In the genomic region with DNA sequence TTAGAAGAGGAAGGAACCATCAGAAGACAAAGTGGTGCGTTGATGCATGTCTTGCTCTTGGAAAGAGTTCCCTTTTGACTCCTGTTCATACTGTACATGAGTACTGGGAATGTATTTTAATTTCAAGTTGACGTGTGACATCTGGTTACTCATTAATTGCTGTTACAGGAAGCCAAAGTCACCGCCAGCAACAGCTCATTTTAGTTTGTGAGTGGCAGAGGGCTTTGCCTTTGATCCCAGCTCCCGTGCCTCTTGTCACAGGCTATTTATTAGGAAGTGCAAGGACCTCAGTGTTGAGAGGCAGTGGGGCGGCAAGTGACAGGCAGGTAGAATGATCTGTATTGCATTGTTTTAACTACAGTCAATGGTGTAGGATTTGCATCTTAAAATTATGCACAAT, we compare ENCODE assay signal across 16 mouse cellular contexts. TPM values are rescaled to one million over a fixed set of nuclear protein-coding genes. Genes with fewer than 3 reads are reported as not detected.
DNase-seq lines count a peak whose midpoint lies in the region; ATAC-seq and TF ChIP-seq lines count a peak whose summit lies in the region.
"Had no signal": no experiment of that assay in that cellular context is flagged by ENCODE, and none has a peak within 500 bp of the region (broad histone marks: within the 10 kb centered on the region; RNA-seq: fewer than 3 reads in every experiment).

No protein-coding gene starts in this region.

- 48% methylated on average over 5 of the region's 5 CpGs for WGBS in heart, embryonic 13.5 days
- whole genome bisulfite sequencing in midbrain, embryonic 15.5 days, result 50% methylated on average over 5 of the region's 5 CpGs
- WGBS in midbrain, embryonic 10.5 days, result 68% methylated on average over 5 of the region's 5 CpGs
- 8% methylated on average over 5 of the region's 5 CpGs for WGBS in kidney, postnatal 0 days
- 37% methylated on average over 5 of the region's 5 CpGs for WGBS in stomach, postnatal 0 days

- no peak for ATAC-seq in heart, embryonic 13.5 days (ENCODE audit: extremely low read depth, insufficient number of reproducible peaks, low FRiP score, low TSS enrichment)
- peak; percentile 50 for ATAC-seq in midbrain, embryonic 15.5 days (replicated peaks)
- ATAC-seq in kidney, postnatal 0 days (replicated peaks; ENCODE audit: low FRiP score, low read depth), result peak; percentile 70
- ATAC-seq in stomach, postnatal 0 days (ENCODE audit: low FRiP score, low TSS enrichment), result no peak

- H3K36me3 ChIP-seq in heart, embryonic 13.5 days, result no peaks in the 10 kb centered on the region
- no peaks in the 10 kb centered on the region for H3K36me3 ChIP-seq in midbrain, embryonic 15.5 days (replicated peaks)
- H3K36me3 ChIP-seq in midbrain, embryonic 10.5 days, result no peaks in the 10 kb centered on the region
- H3K36me3 ChIP-seq in kidney, postnatal 0 days (ENCODE audit: insufficient read depth, low read length), result no peaks in the 10 kb centered on the region
- H3K36me3 ChIP-seq in stomach, postnatal 0 days (ENCODE audit: control insufficient read depth, insufficient read depth, low read length), result no peaks in the 10 kb centered on the region

- peaks cover 11% of the 10 kb centered on the region; the same call in 1 of the 2 replicates for H3K4me1 ChIP-seq in heart, embryonic 13.5 days
- H3K4me1 ChIP-seq in midbrain, embryonic 15.5 days, result no peaks in the 10 kb centered on the region
- no peaks in the 10 kb centered on the region for H3K4me1 ChIP-seq in midbrain, embryonic 10.5 days
- H3K4me1 ChIP-seq in kidney, postnatal 0 days (replicated peaks; ENCODE audit: insufficient read depth, low read length), result peaks cover 6% of the 10 kb centered on the region; the same call in 1 of the 2 replicates
- no peaks in the 10 kb centered on the region for H3K4me1 ChIP-seq in stomach, postnatal 0 days (replicated peaks; ENCODE audit: control insufficient read depth, insufficient read depth)

- no peak overlapping the region for H3K4me3 ChIP-seq in heart, embryonic 13.5 days
- no peak overlapping the region for H3K4me3 ChIP-seq in midbrain, embryonic 15.5 days
- no peak overlapping the region for H3K4me3 ChIP-seq in midbrain, embryonic 10.5 days
- no peak overlapping the region for H3K4me3 ChIP-seq in kidney, postnatal 0 days (replicated peaks; ENCODE audit: low read depth, low read length)
- H3K4me3 ChIP-seq in stomach, postnatal 0 days (ENCODE audit: low read depth, low read length), result no peak overlapping the region

- no peak overlapping the region for H3K9ac ChIP-seq in heart, embryonic 13.5 days
- H3K9ac ChIP-seq in midbrain, embryonic 15.5 days, result no peak overlapping the region
- no peak overlapping the region for H3K9ac ChIP-seq in kidney, postnatal 0 days (ENCODE audit: low read depth, low read length)
- H3K9ac ChIP-seq in stomach, postnatal 0 days (ENCODE audit: low read length), result no peak overlapping the region

- H3K9me3 ChIP-seq in heart, embryonic 13.5 days, result no peaks in the 10 kb centered on the region
- no peaks in the 10 kb centered on the region for H3K9me3 ChIP-seq in midbrain, embryonic 15.5 days
- no peaks in the 10 kb centered on the region for H3K9me3 ChIP-seq in midbrain, embryonic 10.5 days (replicated peaks)
- H3K9me3 ChIP-seq in kidney, postnatal 0 days (replicated peaks; ENCODE audit: low read length), result no peaks in the 10 kb centered on the region
- no peaks in the 10 kb centered on the region for H3K9me3 ChIP-seq in stomach, postnatal 0 days (ENCODE audit: control insufficient read depth, low read length)

- H3K4me2 ChIP-seq in heart, embryonic 13.5 days, result no peak overlapping the region
- no peak overlapping the region for H3K4me2 ChIP-seq in midbrain, embryonic 15.5 days
- H3K4me2 ChIP-seq in kidney, postnatal 0 days (ENCODE audit: low read length), result 0 out of 2 replicates have a peak overlapping the region, but pooled peaks have one; percentile 2
- H3K4me2 ChIP-seq in stomach, postnatal 0 days (replicated peaks; ENCODE audit: low read depth), result no peak overlapping the region

- TF ChIP-seq EP300 in stomach, postnatal 0 days (optimal IDR thresholded peaks at IDR 0.05), result no peak

- DNase-seq in heart, adult 8-10 months (ENCODE audit: low spot score), result no peak
- DNase-seq in midbrain, embryonic 10.5 days (ENCODE audit: low spot score), result no peak
- DNase-seq in kidney, postnatal 0 days (ENCODE audit: low spot score), result peak; percentile 87
- DNase-seq in stomach, postnatal 0 days (ENCODE audit: low spot score), result peak; percentile 21
- DNase-seq in cerebellum, postnatal 14 days, result no peak
- DNase-seq in layer of hippocampus, adult 8-10 months (ENCODE audit: low spot score in 2 of 2), result no peak
- DNase-seq: B cell, adult 2 months; cerebellum, adult 18-20 months; embryo, embryonic 11 days; heart, adult 18-20 months; heart, postnatal 36 days; lung, adult 18-20 months; right cerebral cortex, postnatal 25 days; thymus, adult 2 months had no signal

- H3K27me3 ChIP-seq in heart, embryonic 13.5 days (replicated peaks), result no peaks in the 10 kb centered on the region
- H3K27me3 ChIP-seq in midbrain, embryonic 15.5 days (replicated peaks), result no peaks in the 10 kb centered on the region
- no peaks in the 10 kb centered on the region for H3K27me3 ChIP-seq in midbrain, embryonic 10.5 days (ENCODE audit: low read depth, poor library complexity, severe bottlenecking)
- no peaks in the 10 kb centered on the region for H3K27me3 ChIP-seq in kidney, postnatal 0 days (ENCODE audit: insufficient read depth, low read length)
- H3K27me3 ChIP-seq in stomach, postnatal 0 days (ENCODE audit: control insufficient read depth, insufficient read depth, low read length), result no peaks in the 10 kb centered on the region

- no peak for TF ChIP-seq CTCF in kidney, postnatal 0 days (IDR thresholded peaks at IDR 0.05; ENCODE audit: low read depth)
- TF ChIP-seq CTCF in stomach, postnatal 0 days (IDR thresholded peaks at IDR 0.05; ENCODE audit: low read depth), result no peak

- H3K27ac ChIP-seq in heart, embryonic 13.5 days (replicated peaks), result 0 out of 2 replicates have a peak overlapping the region, but pooled peaks have one; percentile 4
- H3K27ac ChIP-seq in midbrain, embryonic 15.5 days, result no peak overlapping the region
- no peak overlapping the region for H3K27ac ChIP-seq in midbrain, embryonic 10.5 days (replicated peaks)
- H3K27ac ChIP-seq in kidney, postnatal 0 days, result 0 out of 2 replicates have a peak overlapping the region, but pooled peaks have one; percentile 9
- H3K27ac ChIP-seq in stomach, postnatal 0 days (replicated peaks), result no peak overlapping the region

RNA-seq across cellular contexts. Expression of a gene that starts 24.8 kb away (rescaled TPM):
- polyA plus RNA-seq in heart, embryonic 13.5 days (2015; fragmentation: Nextera tagmentation; extraction: Ambion mirVana), result 9.2 TPM in 2 replicates
- total RNA-seq in heart, adult 8-10 months (2022), result 10 to 100 TPM; 53.4 to 63.8 (median 55.9) TPM
- polyA plus RNA-seq in midbrain, embryonic 15.5 days (2015; fragmentation: Nextera tagmentation; extraction: Ambion mirVana), result 0.40 and 0.59 TPM in 2 replicates
- polyA plus RNA-seq in midbrain, embryonic 10.5 days (2016; fragmentation: Nextera tagmentation; extraction: Ambion mirVana), result 1.00 and 1.5 TPM in 2 replicates
- polyA plus RNA-seq in kidney, postnatal 0 days (2015; fragmentation: Nextera tagmentation; extraction: Ambion mirVana), result 27.7 and 31.3 TPM in 2 replicates
- 1.6 and 2.6 TPM in 2 replicates for polyA plus RNA-seq in stomach, postnatal 0 days (2015; fragmentation: Nextera tagmentation; extraction: Ambion mirVana)
- 1 to 10 TPM; 1.1 to 2.6 (median 1.6) TPM for total RNA-seq in layer of hippocampus, adult 8-10 months (2022)

Comparison
In these comparisons a context has a peak if more than half of its experiments do, and no peak if none do; other contexts are left out.
1. ATAC-seq: peak in midbrain, embryonic 15.5 days (single experiment) and kidney, postnatal 0 days (single experiment); none in heart, embryonic 13.5 days (single experiment) and stomach, postnatal 0 days (single experiment).
2. H3K27ac ChIP-seq: peak in heart, embryonic 13.5 days (single experiment) and kidney, postnatal 0 days (single experiment); none in midbrain, embryonic 15.5 days (single experiment), midbrain, embryonic 10.5 days (single experiment) and stomach, postnatal 0 days (single experiment).
3. DNase-seq: peak in kidney, postnatal 0 days (single experiment) and stomach, postnatal 0 days (single experiment); none in heart, adult 8-10 months (single experiment), midbrain, embryonic 10.5 days (single experiment), cerebellum, postnatal 14 days (0 of 2) and layer of hippocampus, adult 8-10 months (0 of 2).